Mouse (Mus musculus) heart, embryonic 12.5 days (tissue): ENCODE measurements around the gene Sidt1. TPM values are rescaled to one million over a fixed set of nuclear protein-coding genes. Genes with fewer than 3 reads are reported as not detected.
"Not testable (repeated sequence)": the region's sequence is repeated elsewhere in the genome, so short reads cannot be mapped to it uniquely, and the experiment has no call there.

Experiments
- ATAC-seq: fragments of 200-750 bp; cut with Nextera tagmentation; 2 replicates; pipeline ENCODE4 v1.8.0; 2017; ENCODE audit warnings: moderate TSS enrichment, moderate library complexity; ENCODE audit not compliant: insufficient number of reproducible peaks, low FRiP score
- H3K27ac ChIP-seq: fragments of 300-500 bp; sonication (generic); 2 replicates; pipeline ENCODE4 v1.5.1; 2016; ENCODE audit warnings: mild to moderate bottlenecking, moderate library complexity; ENCODE audit not compliant: poor library complexity, severe bottlenecking
- H3K27me3 ChIP-seq: fragments of 300-500 bp; sonication (generic); replicated peaks from 2 replicates; pipeline ENCODE4 v1.6.1; 2016; ENCODE audit warnings: mild to moderate bottlenecking, moderate library complexity
- H3K36me3 ChIP-seq: fragments of 300-500 bp; sonication (generic); 2 replicates; pipeline ENCODE4 v1.6.1; 2016; ENCODE audit warnings: mild to moderate bottlenecking, moderate library complexity
- H3K4me1 ChIP-seq: fragments of 300-500 bp; sonication (generic); replicated peaks from 2 replicates; pipeline ENCODE4 v1.6.1; 2016; ENCODE audit warnings: mild to moderate bottlenecking
- H3K4me2 ChIP-seq: fragments of 300-500 bp; sonication (generic); 2 replicates; pipeline ENCODE4 v1.6.1; 2016; ENCODE audit warnings: mild to moderate bottlenecking, moderate library complexity
- H3K4me3 ChIP-seq: fragments of 300-500 bp; sonication (generic); 2 replicates; pipeline ENCODE4 v1.5.1; 2016; ENCODE audit warnings: mild to moderate bottlenecking
- H3K9ac ChIP-seq: fragments of 300-500 bp; sonication (generic); 2 replicates; pipeline ENCODE4 v1.6.1; 2016; ENCODE audit warnings: mild to moderate bottlenecking, moderate library complexity
- H3K9me3 ChIP-seq: fragments of 300-500 bp; sonication (generic); replicated peaks from 2 replicates; pipeline ENCODE4 v1.6.1; 2016; ENCODE audit warnings: mild to moderate bottlenecking, moderate library complexity
- WGBS: fragments of 180-500 bp; shearing (Covaris S2); methylation state at CpG from one replicate; pipeline ENCODE4 v1.1.7; 2016; 5-methylcytosine and 5-hydroxymethylcytosine counted together
- polyA plus RNA-seq: library from polyadenylated mRNA; unstranded; fragments of >200 nt; fragmentation: Nextera tagmentation; extraction: Ambion mirVana; gene quantifications from 2 replicates; pipeline ENCODE4 v1.2.1, GENCODE M21; 2016

The Sidt1 gene
- polyA plus RNA-seq, 1 experiment from 2014 or later: not detected

- no peak overlapping the region for H3K27ac ChIP-seq
- H3K9ac ChIP-seq: no peak overlapping the region
- H3K36me3 ChIP-seq: no peaks in the 10 kb centered on the region
- no peaks in the 10 kb centered on the region; the same call in 1 of the 2 replicates for H3K9me3 ChIP-seq
- no peak overlapping the region for H3K4me3 ChIP-seq
- H3K27me3 ChIP-seq: 0 out of 2 replicates have a peak, but pooled peaks cover 6% of the 10 kb centered on the region
- no peak for ATAC-seq
- peak overlapping the region; percentile 11; the same call in 1 of the 2 replicates for H3K4me2 ChIP-seq
- WGBS: 38% methylated on average over 10 of the region's 10 CpGs
- H3K4me1 ChIP-seq: no peaks in the 10 kb centered on the region
These were observed 30.7 kb downstream of the Sidt1 start for GRCm38 (mm10) chr16:44302126-44302892.

- H3K4me2 ChIP-seq: no peak overlapping the region
- H3K27ac ChIP-seq: no peak overlapping the region
- H3K9me3 ChIP-seq: no peaks in the 10 kb centered on the region; the same call in 1 of the 2 replicates
- no peaks in the 10 kb centered on the region for H3K4me1 ChIP-seq
- 72% methylated on average over 20 of the region's 20 CpGs for WGBS
- H3K4me3 ChIP-seq: no peak overlapping the region
- H3K27me3 ChIP-seq: 0 out of 2 replicates have a peak, but pooled peaks cover 3% of the 10 kb centered on the region
- H3K36me3 ChIP-seq: no peaks in the 10 kb centered on the region
- ATAC-seq: no peak
- no peak overlapping the region for H3K9ac ChIP-seq
These were observed 33.4 kb downstream of the Sidt1 start for GRCm38 (mm10) chr16:44299438-44300093.

GRCm38 (mm10) chr16:44293960-44294359 is 39.0 kb downstream of the Sidt1 start:
- 0 out of 2 replicates have a peak, but pooled peaks cover 3% of the 10 kb centered on the region for H3K27me3 ChIP-seq
- no peak overlapping the region for H3K4me2 ChIP-seq
- H3K27ac ChIP-seq: no peak overlapping the region
- ATAC-seq: no peak
- H3K9ac ChIP-seq: no peak overlapping the region
- H3K36me3 ChIP-seq: no peaks in the 10 kb centered on the region
- H3K4me3 ChIP-seq: no peak overlapping the region
- H3K4me1 ChIP-seq: no peaks in the 10 kb centered on the region
- no peaks in the 10 kb centered on the region for H3K9me3 ChIP-seq

- 80% methylated on average over 2 of the region's 2 CpGs for WGBS
- H3K4me1 ChIP-seq, H3K4me3 ChIP-seq, H3K9me3 ChIP-seq, ATAC-seq, H3K27me3 ChIP-seq, H3K9ac ChIP-seq, H3K27ac ChIP-seq, H3K4me2 ChIP-seq, H3K36me3 ChIP-seq: not testable (repeated sequence)
These were observed 40.3 kb downstream of the Sidt1 start for GRCm38 (mm10) chr16:44292681-44293080.

- 67% methylated on average over 4 of the region's 4 CpGs for WGBS
- H3K9ac ChIP-seq: no peak overlapping the region
- no peak overlapping the region for H3K4me3 ChIP-seq
- H3K27me3 ChIP-seq: no peaks in the 10 kb centered on the region
- H3K36me3 ChIP-seq: no peaks in the 10 kb centered on the region
- H3K27ac ChIP-seq: no peak overlapping the region
- H3K4me1 ChIP-seq: no peaks in the 10 kb centered on the region
- H3K4me2 ChIP-seq: no peak overlapping the region
- no peak for ATAC-seq
- no peaks in the 10 kb centered on the region for H3K9me3 ChIP-seq
These were observed 43.9 kb downstream of the Sidt1 start for GRCm38 (mm10) chr16:44289004-44289648.

GRCm38 (mm10) chr16:44287356-44287950 is 45.5 kb downstream of the Sidt1 start:
- WGBS: 51% methylated on average over 7 of the region's 7 CpGs
- no peaks in the 10 kb centered on the region for H3K27me3 ChIP-seq
- H3K27ac ChIP-seq: no peak overlapping the region
- no peak overlapping the region for H3K4me3 ChIP-seq
- no peaks in the 10 kb centered on the region for H3K9me3 ChIP-seq
- H3K36me3 ChIP-seq: no peaks in the 10 kb centered on the region
- no peaks in the 10 kb centered on the region for H3K4me1 ChIP-seq
- H3K9ac ChIP-seq: no peak overlapping the region
- no peak for ATAC-seq
- no peak overlapping the region for H3K4me2 ChIP-seq

GRCm38 (mm10) chr16:44282614-44283325 is 50.2 kb downstream of the Sidt1 start:
- Histone ChIP-seq H3K4me2 (no peak overlapping the region), H3K36me3 (no peaks in the 10 kb centered on the region), H3K4me1 (no peaks in the 10 kb centered on the region), H3K4me3 (no peak overlapping the region), H3K27ac (no peak overlapping the region), H3K9ac (no peak overlapping the region), H3K27me3 (no peaks in the 10 kb centered on the region), H3K9me3 (no peaks in the 10 kb centered on the region)
- ATAC-seq: no peak
- 70% methylated on average over 5 of the region's 5 CpGs for WGBS

GRCm38 (mm10) chr16:44282036-44282435 is 51.0 kb downstream of the Sidt1 start:
- WGBS: 69% methylated on average over 3 of the region's 3 CpGs
- H3K27me3 ChIP-seq: no peaks in the 10 kb centered on the region
- no peaks in the 10 kb centered on the region for H3K4me1 ChIP-seq
- ATAC-seq: no peak
- no peak overlapping the region for H3K4me3 ChIP-seq
- no peaks in the 10 kb centered on the region for H3K36me3 ChIP-seq
- H3K4me2 ChIP-seq: no peak overlapping the region
- H3K9ac ChIP-seq: no peak overlapping the region
- no peak overlapping the region for H3K27ac ChIP-seq
- H3K9me3 ChIP-seq: no peaks in the 10 kb centered on the region

GRCm38 (mm10) chr16:44280806-44281205 is 52.2 kb downstream of the Sidt1 start:
- Histone ChIP-seq H3K27me3 (no peaks in the 10 kb centered on the region), H3K4me3 (no peak overlapping the region), H3K4me2 (no peak overlapping the region), H3K9ac (no peak overlapping the region), H3K9me3 (no peaks in the 10 kb centered on the region), H3K4me1 (no peaks in the 10 kb centered on the region), H3K36me3 (no peaks in the 10 kb centered on the region), H3K27ac (no peak overlapping the region)
- no peak for ATAC-seq
- WGBS: 74% methylated on average over 2 of the region's 2 CpGs

GRCm38 (mm10) chr16:44277212-44277611 is 55.8 kb downstream of the Sidt1 start:
- 87% methylated on average over 10 of the region's 10 CpGs for WGBS
- no peak overlapping the region for H3K27ac ChIP-seq
- no peaks in the 10 kb centered on the region for H3K36me3 ChIP-seq
- no peaks in the 10 kb centered on the region for H3K9me3 ChIP-seq
- no peaks in the 10 kb centered on the region for H3K4me1 ChIP-seq
- ATAC-seq: no peak
- no peak overlapping the region for H3K9ac ChIP-seq
- H3K4me2 ChIP-seq: no peak overlapping the region
- H3K27me3 ChIP-seq: no peaks in the 10 kb centered on the region
- H3K4me3 ChIP-seq: no peak overlapping the region
